Mouse (Mus musculus) mature B cell (primary cell): ENCODE measurements around the gene Cep126.

Experiments used
- in situ Hi-C: fragments of 300-500 bp; cut with MboI; formaldehyde crosslinking; loops from 2 replicates; pipeline ENCODE4 v1.14.3; 2019

The Cep126 gene

DNA sequence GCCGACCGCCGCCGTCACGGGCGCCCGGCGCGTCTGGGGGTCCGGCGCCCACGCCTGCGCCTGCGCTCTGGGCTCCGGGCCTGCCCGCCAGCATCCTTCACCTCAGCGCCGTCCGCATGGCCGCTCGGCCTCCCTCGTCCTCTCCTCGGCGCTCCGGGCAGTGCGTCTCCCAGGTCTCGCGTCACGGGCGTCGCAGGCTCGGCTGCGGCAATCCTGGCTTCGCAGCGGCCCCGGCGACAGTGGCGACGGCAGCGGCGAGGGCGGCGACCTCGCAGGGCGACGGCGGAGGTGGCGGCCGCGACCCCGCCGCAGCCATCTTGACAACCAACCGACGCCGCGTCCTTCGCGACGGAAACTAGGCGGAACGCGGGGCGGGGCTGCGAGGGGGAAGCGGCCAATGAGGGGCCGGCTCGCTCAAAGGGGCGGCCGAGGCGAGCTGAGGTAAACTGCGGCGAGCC is at the start of gene Cep126:
Gene Cep126 (minus strand): TSS at position 178 of the 458 bp plus-strand sequence.
- in situ Hi-C loops, result no loop called here

GRCm38 (mm10) chr9:8179554-8179953 is 45.5 kb upstream of the Cep126 start:
- in situ Hi-C loops, result no loop called here

- in situ Hi-C loops, result no loop called here
Measured at GRCm38 (mm10) chr9:8177099-8177498, 43.0 kb upstream of the Cep126 start.

DNA sequence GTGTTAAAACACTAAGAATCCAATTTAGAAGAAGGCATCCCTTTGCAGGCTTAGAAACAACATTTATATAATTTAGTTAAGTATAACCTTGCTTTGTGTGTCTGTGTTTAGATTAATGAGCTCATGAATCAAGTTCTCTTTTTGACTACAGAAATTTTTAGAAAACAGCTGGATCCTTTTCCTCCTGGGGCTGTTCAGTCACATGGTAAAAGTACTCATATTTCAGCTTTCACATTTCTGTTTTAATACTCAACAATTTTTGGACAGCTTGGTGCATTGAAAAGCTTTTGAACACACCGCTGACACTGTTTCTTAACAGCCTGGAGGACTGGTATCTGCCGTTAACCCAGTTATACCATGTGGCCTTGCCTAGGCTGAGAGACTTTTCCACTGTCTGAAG is 22.9 kb upstream of the Cep126 start:
- in situ Hi-C loops, result no loop called here

DNA sequence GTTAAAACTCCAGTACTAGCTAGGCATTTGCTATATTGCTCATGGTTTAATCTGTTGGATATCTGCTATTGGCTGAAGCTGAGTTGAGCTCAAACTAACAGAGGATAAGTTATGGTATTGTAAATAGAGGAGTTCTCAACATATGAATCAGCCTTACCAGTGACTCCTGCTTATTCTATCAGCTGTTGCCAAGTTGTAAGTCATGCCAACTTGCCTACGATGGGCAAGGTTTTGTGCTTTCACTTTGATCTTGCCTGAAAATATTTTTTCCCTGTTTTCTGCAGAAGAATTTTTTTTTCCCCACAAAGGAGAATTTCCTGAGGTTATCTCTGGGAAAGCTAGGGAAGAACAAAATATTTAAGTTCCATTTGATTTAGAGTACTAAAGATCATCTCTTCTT is 5.4 kb upstream of the Cep126 start:
- in situ Hi-C loops, result no loop called here

- in situ Hi-C loops, result no loop called here
Measured at GRCm38 (mm10) chr9:8133586-8134115, 443 bp downstream of the Cep126 start.

DNA sequence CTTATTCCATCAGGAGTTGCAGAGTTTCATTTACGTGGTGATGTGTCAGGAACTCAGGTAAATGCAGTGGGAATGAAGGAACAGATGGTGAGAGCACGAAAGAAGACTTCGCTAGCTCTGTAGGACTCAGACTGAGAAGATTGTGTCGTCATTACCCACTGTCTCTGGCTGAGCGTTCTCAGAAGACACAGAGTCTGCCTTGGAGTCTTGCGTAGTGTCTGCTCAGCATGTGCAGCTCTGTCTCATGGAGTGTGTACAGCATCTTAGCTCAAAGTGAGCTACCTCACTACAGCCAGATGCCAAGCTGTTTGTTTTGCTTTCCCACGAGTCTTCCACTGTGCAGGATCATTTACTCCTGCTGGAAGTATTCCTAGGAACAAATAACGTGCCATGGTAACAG is 10.6 kb downstream of the Cep126 start:
- in situ Hi-C loops, result no loop called here

- in situ Hi-C loops, result no loop called here
Measured at GRCm38 (mm10) chr9:8114516-8114915, 19.6 kb downstream of the Cep126 start.

DNA sequence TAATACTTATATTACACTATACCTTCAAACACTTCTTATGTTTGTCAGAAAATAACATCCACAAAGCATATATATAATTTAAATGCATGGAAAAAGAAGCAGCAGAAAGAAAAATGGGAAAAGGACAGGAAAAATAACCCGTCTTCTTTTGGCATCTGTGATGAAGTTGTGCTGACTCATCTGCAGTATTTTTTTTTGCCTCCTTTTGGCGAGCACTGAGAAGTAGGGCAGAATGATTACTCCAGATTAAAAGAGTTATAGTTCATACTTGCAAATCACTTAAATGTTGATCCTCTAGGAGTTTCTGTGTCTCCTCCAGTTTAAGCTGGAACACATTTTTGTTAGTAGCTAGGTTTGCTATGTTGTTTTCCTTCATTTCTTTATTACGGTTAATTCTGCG is 31.0 kb downstream of the Cep126 start:
- in situ Hi-C loops, result no loop called here

DNA sequence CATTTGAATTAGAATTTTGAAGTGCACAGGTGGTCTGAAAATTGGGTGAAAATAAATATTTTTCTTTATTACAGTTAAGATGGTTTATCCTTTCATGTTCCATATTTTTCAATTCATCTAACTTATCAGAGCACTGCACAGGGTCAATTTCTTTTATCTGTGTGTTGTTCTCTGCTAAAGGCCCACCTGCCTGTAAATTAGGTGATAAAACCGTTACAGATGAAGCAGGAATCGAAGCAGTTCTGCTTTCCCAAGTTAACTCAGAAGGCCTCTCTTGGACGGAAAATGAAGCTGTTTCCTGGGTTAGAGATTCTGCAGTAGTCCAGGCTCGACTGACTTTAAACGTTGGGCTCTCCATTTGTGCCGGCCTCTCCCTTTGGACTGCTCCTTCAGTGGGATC is 33.1 kb downstream of the Cep126 start:
- in situ Hi-C loops, result no loop called here

DNA sequence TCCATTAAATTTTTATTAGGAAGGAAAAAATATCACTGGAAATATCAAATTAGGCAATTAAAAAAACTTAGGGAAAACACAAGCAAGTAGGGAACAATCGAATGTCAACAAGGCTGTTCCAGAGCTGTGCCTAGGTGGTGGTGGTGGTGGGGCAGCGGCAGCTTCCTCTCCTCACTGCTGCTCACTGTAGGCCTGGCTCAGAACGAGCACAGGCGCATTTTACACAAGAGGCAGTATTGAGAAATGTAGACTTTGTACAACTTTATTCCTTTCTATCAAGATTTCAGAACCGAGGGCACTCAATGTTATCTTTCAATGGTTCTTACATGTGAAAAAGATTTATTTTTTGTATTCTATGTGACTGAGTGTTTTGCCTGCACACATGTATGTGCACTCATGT is 55.2 kb downstream of the Cep126 start:
- in situ Hi-C loops, result no loop called here

DNA sequence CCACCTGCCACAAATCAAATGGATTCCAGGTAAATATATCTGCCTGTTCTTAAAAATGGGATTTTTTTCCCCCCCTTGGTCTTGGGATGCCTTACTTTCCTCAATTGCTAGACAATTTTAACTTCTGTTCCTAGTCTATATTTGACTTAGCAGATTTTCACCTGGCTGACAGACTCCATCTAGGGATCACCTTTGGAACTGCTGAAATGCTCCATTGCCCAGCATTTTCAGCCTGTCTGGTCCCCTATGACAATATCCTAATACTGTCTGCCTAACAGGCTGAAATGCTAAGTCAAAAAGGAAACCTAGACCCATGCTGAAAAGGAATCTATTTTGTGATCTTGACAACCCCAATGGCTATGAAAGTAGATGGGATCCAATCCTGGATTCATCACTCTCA is 59.7 kb downstream of the Cep126 start:
- in situ Hi-C loops, result no loop called here

GRCm38 (mm10) chr9:8073203-8073755 is 60.8 kb downstream of the Cep126 start:
- in situ Hi-C loops, result no loop called here

DNA sequence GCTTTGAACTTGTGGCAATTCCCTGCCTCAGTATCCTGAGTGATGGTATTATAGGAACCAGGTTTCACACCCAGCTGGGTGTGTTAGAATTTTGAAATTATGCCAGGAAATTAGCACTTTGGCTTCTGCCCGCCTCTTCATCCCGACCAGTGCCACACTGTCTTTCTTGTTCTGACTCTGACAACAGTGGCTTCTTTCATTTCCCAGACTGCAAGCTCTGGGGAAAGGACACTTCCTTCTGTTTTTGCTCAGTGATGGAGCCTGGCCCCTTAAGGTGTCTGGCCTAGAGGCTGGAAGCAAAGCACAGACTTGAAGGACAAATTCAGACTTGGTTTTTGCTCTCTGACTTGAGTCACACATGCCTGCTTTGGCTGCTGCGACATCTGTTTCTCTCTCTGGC is 74.5 kb downstream of the Cep126 start:
- in situ Hi-C loops, result no loop called here

DNA sequence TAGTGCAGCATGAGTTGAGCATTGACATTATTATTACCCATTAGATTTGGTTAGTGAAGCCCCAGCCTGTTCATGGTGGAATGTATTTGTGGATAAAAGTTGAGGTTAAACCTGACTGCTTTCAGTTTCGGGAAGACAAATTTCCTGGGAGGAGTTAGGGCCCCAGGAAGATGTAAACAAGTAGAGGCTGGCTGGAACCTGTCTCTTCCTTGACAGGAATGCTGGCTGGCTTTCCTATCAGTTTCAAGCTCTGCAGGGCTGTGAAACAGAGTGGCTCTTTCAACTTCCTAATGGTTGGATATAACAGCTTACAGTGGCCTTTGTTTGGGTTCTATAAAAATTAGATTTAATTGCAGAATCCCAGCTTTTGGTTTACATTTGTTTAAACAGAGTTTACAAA is 79.3 kb downstream of the Cep126 start:
- in situ Hi-C loops, result no loop called here

GRCm38 (mm10) chr9:8043044-8043387 is 91.1 kb downstream of the Cep126 start:
- in situ Hi-C loops, result no loop called here

DNA sequence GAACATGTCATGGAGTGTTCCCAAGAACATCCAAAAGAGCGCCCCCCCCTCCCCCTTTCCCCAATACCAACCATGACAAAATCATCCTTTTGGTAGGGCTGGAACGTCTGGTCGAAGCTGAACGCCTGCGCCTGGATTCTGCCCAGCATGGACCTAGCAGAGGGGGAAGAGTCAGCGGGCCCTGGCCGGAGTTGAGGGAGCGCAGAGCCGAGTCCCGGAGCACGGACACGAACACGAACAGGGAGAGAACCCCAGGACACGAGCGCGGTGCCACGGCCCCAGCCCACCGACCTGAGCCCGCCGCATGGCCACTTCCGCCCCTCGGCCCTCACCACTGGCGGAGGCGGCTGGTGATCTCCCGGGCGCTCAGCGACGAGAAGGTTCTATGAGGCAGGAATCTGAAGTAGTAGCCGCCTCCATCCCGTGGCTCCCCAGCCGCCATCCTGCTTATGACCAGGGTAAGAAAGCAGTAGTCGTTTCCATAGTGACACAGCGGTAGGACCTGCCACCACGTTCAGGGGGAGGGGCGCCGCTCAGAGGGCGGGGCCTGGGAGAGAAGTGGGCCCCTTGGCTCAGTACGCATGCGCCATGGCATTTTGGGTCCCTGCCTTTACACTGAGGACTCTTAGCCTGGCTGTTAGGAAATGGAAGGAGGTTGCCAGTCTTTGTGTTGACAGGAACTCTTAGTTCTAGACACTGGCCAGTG is 91.6 kb downstream of the Cep126 start, which contains the start of gene Cfap300:
Gene Cfap300 (minus strand): TSS at position 486 of the 706 bp plus-strand sequence.
- in situ Hi-C loops, result no loop called here

DNA sequence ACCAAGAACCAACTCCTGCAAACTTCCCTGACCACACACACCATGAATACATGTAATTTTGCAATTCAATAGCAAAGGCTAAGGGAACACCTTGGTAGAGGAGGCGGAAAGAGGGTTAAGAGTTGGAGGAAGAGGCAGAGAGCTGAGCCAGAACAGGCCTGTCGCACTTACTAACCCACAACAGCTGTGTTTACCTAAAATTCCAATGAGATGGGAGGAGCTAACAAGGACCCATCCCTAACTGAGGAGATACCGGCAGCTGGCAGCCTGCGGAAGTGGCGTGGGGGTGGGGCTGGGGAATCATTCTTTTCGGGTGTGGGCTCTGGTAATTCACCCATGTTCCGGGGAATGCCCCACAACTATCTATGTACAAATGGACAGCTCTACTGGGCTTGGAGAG is 98.5 kb downstream of the Cep126 start:
- in situ Hi-C loops, result no loop called here

DNA sequence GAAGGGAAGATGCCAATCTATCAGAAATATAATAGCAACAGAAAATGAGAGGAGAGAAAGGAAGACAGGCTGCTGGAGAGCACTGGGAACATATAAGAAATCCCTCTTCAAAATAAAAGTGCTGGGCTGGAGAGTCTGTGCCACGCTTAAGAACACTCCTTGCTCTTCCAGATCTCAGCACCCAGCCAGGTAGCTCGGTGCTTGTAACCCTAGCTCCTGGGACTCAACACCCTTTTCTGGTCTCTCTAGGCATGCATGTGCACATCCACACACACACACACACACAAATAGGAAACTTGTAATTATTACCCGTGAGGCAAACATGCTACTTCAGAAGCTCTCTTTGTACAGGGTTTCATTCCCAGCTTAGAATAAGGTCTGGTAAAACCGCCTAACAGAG is 99.0 kb downstream of the Cep126 start:
- in situ Hi-C loops, result no loop called here

GRCm38 (mm10) chr9:8034143-8034542 is 100.0 kb downstream of the Cep126 start:
- in situ Hi-C loops, result no loop called here

DNA sequence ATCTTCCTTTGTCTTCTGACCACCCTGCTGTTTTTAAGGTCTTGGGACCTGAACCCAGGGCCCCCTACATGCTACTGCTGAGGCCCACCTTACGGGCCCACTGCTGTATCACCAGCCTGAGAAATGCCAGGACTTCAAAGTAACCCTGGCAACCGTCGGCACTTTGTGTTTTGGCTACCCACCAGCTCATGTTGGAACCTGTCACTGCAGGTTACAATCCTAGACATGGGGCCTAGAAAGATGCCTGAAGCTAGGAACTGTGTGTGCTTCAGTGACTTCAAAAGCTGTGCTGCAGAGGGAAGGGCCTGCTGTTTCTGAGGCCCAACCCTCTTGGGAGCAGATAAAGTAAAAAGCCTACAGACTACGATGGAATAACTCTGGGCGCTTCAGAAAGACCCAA is 101.2 kb downstream of the Cep126 start:
- in situ Hi-C loops, result no loop called here
